Mouse (Mus musculus) spleen, adult 12 weeks (tissue): Measurements from ENCODE around the gene Taf1c.

Source experiments
- DNase-seq: peaks from one replicate; pipeline ENCODE4 v3.0.0; 2022; ENCODE audit warnings: low spot score

Gene Taf1c

DNA sequence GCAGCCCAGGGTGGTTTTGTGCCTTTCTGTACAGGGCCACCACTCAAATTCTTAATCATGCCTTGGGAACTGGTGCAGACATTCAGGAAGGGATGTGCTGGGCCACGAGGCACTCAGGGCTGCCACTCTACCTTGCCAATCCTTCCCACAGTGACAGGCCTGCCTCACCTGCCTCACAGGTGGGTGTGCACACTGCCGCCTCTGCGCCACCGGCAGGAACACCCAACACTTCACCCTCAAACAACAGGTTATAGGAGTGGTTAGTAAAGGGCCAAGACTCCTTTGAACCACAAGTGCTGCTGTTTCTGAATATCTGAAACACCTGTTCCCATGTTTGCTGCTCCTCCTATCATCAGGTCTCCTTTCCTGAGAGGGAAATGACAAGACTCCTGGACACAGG lies 32.6 kb downstream of the Taf1c start:
- DNase-seq: no peak

GRCm38 (mm10) chr8:119571135-119571534 lies 33.9 kb downstream of the Taf1c start:
- DNase-seq: no peak

GRCm38 (mm10) chr8:119569881-119570280 lies 35.1 kb downstream of the Taf1c start:
- DNase-seq: no peak

GRCm38 (mm10) chr8:119568951-119569350 lies 36.1 kb downstream of the Taf1c start:
- DNase-seq: no peak

- DNase-seq: no peak
Measured at GRCm38 (mm10) chr8:119568251-119568650, 36.8 kb downstream of the Taf1c start.

DNA sequence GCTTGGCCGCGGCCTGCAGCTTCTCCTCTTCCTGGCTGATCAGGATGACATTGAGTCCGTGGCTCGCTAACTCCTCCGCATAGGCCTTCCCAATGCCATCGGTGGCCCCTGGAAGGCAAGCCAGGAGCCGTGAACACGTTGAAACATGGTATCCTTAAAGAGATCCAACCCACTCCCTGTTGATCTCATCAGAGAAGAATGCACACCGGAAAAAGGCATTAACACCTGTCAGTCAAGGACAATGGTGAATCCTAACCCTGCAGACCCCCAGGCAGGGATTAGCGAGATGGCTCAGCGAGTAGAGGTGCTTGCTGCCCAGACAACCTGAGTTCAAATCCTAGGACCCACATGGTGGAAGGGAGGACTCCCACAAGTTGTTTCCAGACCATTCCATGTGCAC lies 38.7 kb downstream of the Taf1c start:
- no peak for DNase-seq

GRCm38 (mm10) chr8:119563849-119564251 lies 41.2 kb downstream of the Taf1c start:
- DNase-seq: no peak

- DNase-seq: no peak
Measured at GRCm38 (mm10) chr8:119559402-119559720, 45.7 kb downstream of the Taf1c start.

DNA sequence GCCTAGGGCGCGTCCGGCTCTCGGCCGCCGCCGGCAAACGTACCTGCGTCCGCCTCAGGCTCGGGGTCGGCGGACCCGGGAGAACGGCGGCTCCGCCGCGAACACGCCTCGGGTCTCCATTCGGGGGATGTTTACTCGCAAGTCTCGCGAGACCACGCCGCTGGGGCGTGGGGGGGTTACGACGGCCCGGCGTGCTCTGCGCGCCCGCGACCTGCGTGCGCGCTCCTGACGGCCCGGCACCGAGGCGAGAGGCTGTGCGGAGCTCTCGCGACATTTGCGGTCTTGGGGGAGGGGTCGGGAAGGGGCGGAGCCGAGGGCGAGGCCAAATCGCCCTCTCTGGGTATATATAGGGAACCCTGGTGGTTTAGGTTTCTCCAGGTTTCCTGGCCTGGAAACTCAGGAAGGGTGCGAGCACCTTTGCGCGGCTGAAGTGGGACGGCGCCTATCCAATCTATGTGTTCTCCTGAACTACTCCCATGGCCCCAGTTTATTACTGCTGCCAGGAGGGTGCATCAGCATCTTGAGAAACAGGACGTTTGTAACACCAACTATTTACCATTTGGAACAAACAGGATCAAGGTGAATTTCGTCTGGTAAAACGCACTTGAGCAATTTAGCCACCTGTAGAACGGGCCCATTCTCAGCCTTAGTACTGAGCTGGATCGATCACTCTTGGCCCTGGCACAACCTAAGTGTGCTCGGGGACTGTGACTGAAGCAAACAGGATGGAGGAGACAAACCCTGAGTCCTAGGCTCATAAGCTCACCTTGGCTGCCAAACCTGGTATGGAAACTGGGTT lies 46.2 kb downstream of the Taf1c start, which contains the start of gene Mbtps1:
TSS of gene Mbtps1 (minus strand) at position 133 of the 799 bp plus-strand sequence.
- peak; percentile 98 for DNase-seq

- no peak for DNase-seq
Measured at GRCm38 (mm10) chr8:119557821-119558602, 47.0 kb downstream of the Taf1c start.

- DNase-seq: no peak
Measured at GRCm38 (mm10) chr8:119557132-119557531, 47.9 kb downstream of the Taf1c start.

DNA sequence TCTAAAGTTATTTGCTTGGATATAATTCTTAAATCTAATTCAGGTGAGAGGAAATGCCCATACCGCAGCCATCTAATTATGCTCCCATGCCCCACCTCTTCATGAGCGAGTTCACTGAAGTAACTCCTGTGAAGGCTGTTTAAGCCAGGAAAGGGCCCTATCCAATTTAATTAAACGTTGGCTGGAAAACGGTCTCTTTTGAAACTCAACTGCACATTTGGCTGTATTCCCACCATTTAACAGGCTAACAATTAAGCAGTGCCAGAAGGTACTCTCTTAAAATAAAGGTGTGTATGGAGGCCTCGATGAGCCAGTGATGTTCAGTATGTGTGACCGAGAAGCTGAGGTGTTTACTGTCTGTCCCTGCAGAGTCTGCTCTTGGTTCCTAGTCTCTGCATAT lies 49.2 kb downstream of the Taf1c start:
- no peak for DNase-seq

DNA sequence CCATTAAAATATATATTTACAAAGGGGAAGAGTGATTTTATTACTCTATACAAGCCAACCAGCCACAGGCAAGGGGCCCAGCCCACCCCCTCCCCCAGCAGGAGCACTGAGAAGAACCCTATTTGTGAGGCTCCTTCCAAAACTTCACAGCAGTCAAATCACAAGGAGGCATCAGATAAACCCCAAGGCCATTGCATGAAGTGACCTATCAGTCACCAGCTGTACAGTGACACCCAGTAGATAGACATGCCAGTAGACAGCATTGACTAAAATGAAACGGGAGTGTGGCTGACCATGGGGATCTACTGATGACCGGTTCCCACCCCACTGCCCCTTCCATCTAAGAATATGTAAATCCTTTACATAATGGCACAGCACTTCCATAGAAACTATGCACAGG lies 52.1 kb downstream of the Taf1c start:
- no peak for DNase-seq

DNA sequence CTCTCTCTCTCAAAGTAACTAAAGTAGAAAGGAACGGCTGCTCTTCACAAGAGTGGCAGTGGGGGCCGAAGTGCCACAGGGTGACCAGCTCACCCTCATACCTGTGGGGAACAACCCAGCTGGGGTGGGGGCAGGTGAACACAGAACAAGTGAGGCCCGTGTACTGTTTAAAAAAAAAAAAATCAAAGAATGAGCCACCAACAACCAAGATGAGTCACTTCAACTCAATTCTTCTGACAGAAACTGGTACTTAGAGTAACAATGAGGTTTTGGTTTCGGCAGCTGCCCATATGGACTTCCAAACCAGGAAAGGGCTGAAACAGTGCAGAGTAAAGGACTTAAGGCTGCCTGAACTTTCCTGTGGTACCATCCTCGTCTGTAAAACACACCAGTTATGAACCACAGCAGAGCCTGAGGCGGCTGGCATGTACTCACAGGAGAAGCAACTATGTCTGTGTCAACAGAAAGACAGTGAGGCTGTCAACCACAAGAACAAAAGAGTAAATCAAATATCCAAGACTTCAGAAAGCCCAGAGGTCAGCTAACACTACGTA lies 56.4 kb downstream of the Taf1c start:
- no peak for DNase-seq
